Mouse (Mus musculus): ENCODE results near the gene Sh2d2a.

DNA sequence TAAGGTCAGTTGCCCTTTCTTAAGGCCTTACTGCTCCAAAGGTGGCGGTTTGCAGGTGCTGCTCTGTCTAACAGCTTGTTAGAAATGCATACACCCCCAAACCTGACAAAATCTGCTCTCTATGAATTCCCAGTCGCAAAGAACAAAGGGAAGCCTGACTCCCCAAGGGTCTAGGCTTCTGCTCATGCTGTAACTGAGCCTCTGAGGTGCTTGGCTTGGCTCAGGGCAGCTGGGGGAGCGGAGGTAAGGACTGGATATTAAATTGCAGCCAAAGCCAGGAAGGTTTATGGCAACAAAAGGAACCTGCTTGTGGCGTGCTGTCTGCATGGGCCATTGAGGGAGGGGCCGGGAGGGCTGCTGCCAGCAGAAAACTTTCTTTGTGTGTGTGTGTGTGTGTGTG is 57.3 kb downstream of the Sh2d2a start:
- TF ChIP-seq CTCF (IDR thresholded peaks at IDR 0.05; ENCODE audit: extremely low read depth, insufficient read depth, low read length) (no peak), POLR2A (IDR thresholded peaks at IDR 0.05; ENCODE audit: extremely low read depth, insufficient read depth, low read length) (no peak)

Data from cortical plate, adult 2 months (tissue).